Mouse (Mus musculus) left cerebral cortex, adult 9 months (tissue): Measurements from ENCODE around the gene Lemd1.

Source experiments
- DNase-seq, 2 experiments: peaks; one replicate each; pipeline ENCODE4 v3.0.0; 2022; ENCODE audit warnings: low spot score in 2 of 2

Gene Lemd1

GRCm38 (mm10) chr1:132289965-132290364 lies 98.7 kb downstream of the Lemd1 start:
- no peak for DNase-seq

GRCm38 (mm10) chr1:132290921-132291675 lies 99.9 kb downstream of the Lemd1 start:
- DNase-seq: no peak

- DNase-seq: no peak
Measured at GRCm38 (mm10) chr1:132291706-132292105, 100.5 kb downstream of the Lemd1 start.

- DNase-seq: no peak
Measured at GRCm38 (mm10) chr1:132292318-132293129, 101.3 kb downstream of the Lemd1 start.

- DNase-seq: no peak
Measured at GRCm38 (mm10) chr1:132295506-132295905, 104.3 kb downstream of the Lemd1 start.

- no peak for DNase-seq
Measured at GRCm38 (mm10) chr1:132296051-132296450, 104.8 kb downstream of the Lemd1 start.

- DNase-seq: peak in 1 of 2 experiments; percentile 73
Measured at GRCm38 (mm10) chr1:132298425-132298800, 107.2 kb downstream of the Lemd1 start, which contains the start of gene Klhdc8a. Gene Klhdc8a (plus strand): TSS chr1:132298626.

- no peak for DNase-seq
Measured at GRCm38 (mm10) chr1:132298801-132299464, 107.7 kb downstream of the Lemd1 start.

- DNase-seq: no peak
Measured at GRCm38 (mm10) chr1:132299744-132300143, 108.5 kb downstream of the Lemd1 start.

GRCm38 (mm10) chr1:132301242-132301641 lies 110.0 kb downstream of the Lemd1 start:
- no peak for DNase-seq

- DNase-seq: no peak
Measured at GRCm38 (mm10) chr1:132302341-132302866, 111.2 kb downstream of the Lemd1 start.

GRCm38 (mm10) chr1:132304618-132305214 lies 113.5 kb downstream of the Lemd1 start:
- no peak for DNase-seq

- DNase-seq: peak in 1 of 2 experiments; percentile 56
Measured at GRCm38 (mm10) chr1:132306160-132306559, 114.9 kb downstream of the Lemd1 start.

GRCm38 (mm10) chr1:132306808-132307207 lies 115.6 kb downstream of the Lemd1 start:
- DNase-seq: no peak

GRCm38 (mm10) chr1:132307962-132308361 lies 116.7 kb downstream of the Lemd1 start:
- no peak for DNase-seq

GRCm38 (mm10) chr1:132308674-132309073 lies 117.4 kb downstream of the Lemd1 start:
- DNase-seq: no peak
